Mouse (Mus musculus): ENCODE data around the gene Cpne5.

DNA sequence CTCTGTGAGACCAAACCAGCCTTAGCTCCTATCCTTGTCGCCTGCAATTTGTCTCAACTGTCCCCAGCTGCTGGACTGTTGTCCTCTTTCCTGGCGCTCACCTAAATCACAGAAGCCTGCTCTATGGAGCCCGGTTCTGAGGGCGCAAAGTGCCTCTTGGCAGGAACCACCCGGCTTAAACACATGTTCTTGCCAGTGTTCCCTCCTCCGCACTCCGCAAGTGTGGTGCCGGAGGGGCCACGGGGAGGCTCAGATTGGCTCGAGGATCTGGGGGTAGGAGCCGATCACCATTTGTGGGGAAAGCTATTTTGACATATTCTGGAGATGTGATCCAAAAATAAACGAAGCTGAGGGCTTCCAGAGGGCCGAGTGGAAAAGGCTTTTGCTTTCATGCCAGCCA is 9.9 kb upstream of the Cpne5 start:
- no peak for TF ChIP-seq CTCF (IDR thresholded peaks at IDR 0.05; ENCODE audit: low read depth, low read length)
- TF ChIP-seq POLR2A (IDR thresholded peaks at IDR 0.05; ENCODE audit: extremely low read depth, insufficient read depth, low read length), result no peak

All from liver, adult 2 months (tissue).